Mouse (Mus musculus): ENCODE results near the gene Rmi2.
A peak's percentile ranks its signal among the peaks of the same experiment; 100 is the strongest.

The Rmi2 gene

DNA sequence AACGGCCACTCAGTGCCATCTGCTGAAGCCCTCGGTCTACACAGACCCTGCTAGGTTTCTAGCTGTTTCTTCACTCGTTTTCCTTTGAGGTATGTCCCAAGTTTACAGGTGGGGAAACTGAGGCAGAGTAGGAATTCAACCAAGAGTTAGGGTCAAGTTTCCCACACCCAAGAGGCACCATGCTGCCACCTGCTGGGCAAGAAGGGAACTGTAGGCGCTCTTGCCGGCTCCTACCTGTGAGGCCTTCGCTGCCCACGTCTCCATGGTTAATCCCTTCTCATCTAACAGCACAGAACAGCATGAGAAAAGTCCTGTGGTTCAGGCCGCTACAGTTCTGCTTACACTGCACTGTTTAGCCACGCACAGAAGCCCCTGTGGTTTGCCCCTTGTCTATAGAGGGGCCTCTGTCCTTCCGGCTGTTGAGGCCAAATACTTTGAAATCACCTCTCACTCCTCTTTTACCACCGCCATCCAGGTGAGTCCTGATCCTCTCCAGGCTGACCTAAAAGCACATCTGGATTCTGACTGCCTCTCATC, 33.1 kb downstream of the Rmi2 start:
- peak; percentile 60 for DNase-seq

DNA sequence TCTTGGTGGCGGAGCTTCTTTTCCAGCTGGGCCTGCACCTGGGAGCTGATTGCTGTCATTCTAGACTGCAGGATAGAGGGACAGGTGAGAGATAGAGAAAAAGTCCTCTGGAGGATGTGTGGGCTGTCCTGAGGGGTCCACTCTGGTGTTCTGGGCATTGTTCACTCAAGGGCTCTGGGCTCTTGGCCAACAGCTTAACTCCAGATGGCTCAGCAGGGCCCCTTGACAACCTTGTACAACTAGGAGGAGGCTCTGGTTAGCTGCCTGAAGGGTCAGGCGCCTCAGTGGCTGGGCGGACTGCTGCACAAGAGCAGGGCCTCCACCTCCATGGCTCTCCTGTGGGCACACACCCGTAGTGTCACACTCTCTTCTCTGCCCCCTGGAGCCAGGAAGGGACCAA, 36.1 kb downstream of the Rmi2 start:
- DNase-seq = no peak

GRCm38 (mm10) chr16:10872825-10873360, 38.0 kb downstream of the Rmi2 start:
- DNase-seq = no peak

GRCm38 (mm10) chr16:10873654-10874053, 38.8 kb downstream of the Rmi2 start:
- DNase-seq = peak; percentile 79

DNA sequence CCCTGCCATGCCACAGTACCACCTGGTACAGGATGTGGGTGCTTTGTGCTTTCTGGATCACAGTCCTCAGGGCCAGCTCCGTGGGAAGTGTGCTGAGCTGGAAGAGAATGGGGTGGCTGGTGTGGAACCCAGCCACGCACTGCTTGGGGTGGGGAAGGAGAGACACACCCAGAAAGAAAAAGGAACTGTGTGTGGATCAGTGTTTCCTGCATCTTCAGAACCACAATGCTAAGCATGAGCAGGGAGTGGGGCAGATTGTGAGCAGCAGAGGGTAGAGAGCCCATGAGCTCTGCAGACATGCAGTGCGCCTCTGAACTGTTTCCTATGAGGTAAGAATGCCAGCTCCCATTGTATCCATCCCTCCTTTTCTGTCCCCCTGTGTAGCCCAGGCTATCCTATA, 43.4 kb downstream of the Rmi2 start:
- DNase-seq = no peak

GRCm38 (mm10) chr16:10879467-10879866, 44.6 kb downstream of the Rmi2 start:
- peak; percentile 77 for DNase-seq

DNA sequence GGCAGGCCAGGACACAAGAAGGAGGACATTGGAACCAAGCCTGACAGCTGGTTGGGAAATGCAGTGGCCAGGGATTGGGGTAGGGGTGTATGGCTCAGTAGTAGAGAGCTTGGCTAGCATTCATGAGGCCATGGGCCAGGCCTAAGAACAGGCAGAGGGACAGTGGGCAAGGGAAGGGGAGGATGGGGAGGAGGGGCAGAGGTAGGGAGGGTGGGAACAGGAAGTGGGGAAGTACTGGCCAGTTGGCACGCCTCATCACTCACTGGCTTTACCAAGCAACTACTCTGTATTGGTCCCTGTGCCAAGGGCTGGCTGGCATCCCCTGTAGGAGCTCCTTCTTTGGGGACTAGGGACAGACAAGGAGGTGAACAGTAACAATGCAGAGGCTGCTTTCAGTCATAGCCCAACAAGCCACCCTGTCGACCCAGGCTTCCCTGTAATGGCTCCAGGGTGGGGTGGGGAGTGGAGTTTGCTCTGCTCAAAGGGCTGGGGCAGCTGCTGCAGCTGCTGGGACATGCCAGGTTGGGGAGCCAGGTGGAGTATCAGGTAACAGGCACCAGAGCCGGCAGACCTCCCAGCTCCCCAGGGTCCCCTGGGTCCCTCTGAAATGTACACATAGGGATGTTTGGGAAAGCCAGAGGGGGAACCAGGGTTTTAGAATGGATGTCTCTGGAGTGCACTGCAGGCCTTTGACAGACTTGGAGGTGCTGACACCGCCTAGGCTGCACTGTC, 46.5 kb downstream of the Rmi2 start:
- DNase-seq = no peak

DNA sequence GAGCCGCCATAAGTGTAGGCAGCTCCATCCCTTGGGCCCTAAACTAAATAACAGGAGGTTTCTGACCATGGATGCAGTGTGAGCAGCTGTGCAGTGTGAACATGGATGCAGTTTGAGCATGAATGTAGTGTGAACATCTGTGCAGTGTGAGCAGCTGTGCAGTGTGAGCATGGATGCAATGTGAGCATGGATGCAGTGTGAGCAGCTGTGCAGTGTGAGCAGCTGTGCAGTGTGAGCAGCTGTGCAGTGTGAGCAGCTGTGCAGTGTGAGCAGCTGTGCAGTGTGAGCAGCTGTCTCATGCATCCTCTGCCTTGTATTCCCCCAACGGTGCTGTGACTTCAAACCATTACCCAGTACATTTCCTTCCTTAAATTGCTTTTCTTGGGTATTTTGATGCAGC, 52.6 kb downstream of the Rmi2 start:
- DNase-seq = no peak

GRCm38 (mm10) chr16:10890363-10890762, 55.5 kb downstream of the Rmi2 start:
- no peak for DNase-seq

DNA sequence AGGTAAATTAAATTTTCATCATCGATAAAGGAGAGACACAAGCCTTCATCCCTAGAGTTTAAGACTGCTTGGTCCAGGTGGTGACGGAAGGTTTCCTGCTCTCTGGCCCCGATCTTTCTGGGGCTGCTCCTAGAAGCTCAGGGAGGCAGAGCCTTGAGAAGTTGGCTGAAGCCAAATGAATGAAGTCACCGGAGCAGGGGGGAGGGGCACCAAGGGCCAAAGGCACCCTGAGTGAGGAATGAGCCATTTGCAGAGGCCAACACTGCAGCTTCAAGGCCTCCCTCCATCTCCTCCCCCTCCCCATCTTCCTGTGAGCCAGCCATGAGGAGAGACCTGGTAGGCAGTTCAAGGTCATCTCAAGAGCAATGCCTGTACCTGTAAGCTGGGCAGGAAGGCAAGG, 58.3 kb downstream of the Rmi2 start:
- no peak for DNase-seq

GRCm38 (mm10) chr16:10895906-10896305, 61.0 kb downstream of the Rmi2 start:
- DNase-seq = no peak

DNA sequence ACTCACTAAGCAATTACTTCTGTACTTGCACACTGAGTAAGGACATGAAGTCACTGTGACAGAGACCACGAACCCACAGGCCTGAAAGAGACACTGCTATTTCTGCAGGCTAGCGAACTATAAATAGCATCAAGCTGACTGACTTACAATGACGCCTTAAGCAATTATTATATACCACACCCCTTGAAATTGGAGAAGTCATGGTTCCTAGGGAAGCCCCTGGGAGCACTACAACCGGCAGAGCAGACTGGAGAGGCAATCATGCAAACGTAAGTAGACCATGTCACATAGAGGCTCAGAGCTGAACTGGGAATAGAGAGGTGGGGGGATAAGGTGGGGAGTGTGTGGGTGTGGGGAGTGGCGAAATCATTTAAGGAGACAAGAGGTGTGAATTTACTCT, 62.5 kb downstream of the Rmi2 start:
- no peak for DNase-seq

GRCm38 (mm10) chr16:10900736-10901135, 65.9 kb downstream of the Rmi2 start:
- no peak for DNase-seq

GRCm38 (mm10) chr16:10901956-10902355, 67.1 kb downstream of the Rmi2 start:
- DNase-seq = no peak

- DNase-seq = no peak
Observed at GRCm38 (mm10) chr16:10902849-10903248, 68.0 kb downstream of the Rmi2 start.

GRCm38 (mm10) chr16:10905661-10906113, 70.8 kb downstream of the Rmi2 start:
- no peak for DNase-seq

- DNase-seq = no peak
Observed at GRCm38 (mm10) chr16:10910541-10910940, 75.7 kb downstream of the Rmi2 start.

DNA sequence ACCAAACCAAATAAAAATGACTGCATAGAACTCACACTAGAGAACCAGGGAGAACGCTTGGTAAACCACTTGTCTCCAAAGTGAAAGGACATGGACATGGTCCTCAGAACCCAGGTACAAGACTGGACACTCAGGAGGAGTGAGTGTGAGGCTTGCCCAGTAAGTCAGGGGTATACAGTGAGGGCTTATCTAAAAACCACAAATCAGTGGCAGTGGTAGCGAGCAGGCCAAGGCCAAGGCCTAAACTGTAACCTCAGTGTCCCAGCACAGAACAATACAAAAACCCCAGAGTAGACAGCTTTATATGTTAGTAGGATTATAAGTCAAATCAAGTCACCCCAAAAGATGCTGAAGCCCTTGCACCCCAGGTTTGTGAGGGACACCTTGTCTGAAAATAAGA, 76.2 kb downstream of the Rmi2 start:
- DNase-seq = no peak

DNA sequence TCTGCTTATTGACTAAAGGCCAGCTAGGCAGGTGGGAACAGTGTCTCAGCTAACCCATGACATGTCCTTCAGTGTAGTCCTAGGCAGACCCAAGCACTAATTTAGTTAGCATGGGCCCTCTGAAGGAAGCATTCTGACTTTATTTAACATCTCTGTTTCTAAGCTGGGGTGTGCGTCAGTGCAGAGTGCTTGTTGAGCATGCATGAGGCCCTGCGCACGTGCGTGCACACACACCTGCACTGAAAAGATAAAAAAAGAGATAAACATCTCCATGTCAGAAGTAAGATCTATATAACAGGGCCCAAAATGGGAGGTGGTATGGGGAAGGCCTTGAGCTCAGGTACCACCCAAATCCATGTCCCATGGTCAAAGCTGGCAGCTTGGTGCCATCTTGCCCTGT, 80.2 kb downstream of the Rmi2 start:
- DNase-seq = no peak

DNA sequence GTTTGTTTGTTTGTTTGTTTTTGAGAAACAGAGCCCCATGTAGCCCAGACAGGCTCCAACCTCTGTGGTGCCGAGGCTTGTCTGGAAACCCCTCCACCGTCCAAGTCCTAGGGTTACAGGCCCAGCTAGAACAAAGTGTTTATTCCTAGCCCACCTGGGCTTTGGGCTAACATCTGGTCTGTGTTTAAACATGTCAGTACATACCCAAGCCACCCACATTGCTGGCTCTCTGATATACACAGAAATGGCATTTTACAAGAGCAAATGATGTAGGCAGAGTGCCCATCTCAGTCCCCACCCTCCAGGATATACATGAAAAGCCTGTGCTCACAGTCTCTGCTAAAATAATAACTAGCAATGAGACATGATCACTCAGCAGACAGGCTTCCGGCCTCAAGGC, 81.4 kb downstream of the Rmi2 start:
- DNase-seq = no peak

DNA sequence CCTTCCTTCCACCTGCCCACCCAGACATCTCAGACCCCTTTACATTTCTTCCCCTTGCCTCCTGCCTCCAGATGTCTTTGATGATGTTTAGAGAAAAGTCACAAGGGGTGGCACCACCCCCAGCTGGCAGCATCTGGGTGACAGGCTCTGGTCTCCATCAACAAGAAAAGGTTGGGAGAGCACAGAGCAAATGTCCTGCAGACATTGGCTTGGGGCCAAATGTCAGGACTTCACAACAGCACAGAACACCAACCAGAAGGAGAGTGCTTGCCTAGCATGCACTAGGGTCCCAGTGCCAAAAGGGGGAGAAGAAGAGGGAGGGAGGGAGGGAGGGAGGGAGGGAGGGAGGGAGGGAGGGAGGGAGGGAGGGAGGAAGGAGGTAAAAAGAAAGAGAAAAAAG, 85.0 kb downstream of the Rmi2 start:
- DNase-seq = no peak

GRCm38 (mm10) chr16:10923561-10923960, 88.7 kb downstream of the Rmi2 start:
- no peak for DNase-seq

GRCm38 (mm10) chr16:10925591-10926180, 90.8 kb downstream of the Rmi2 start:
- DNase-seq = peak; percentile 18

DNA sequence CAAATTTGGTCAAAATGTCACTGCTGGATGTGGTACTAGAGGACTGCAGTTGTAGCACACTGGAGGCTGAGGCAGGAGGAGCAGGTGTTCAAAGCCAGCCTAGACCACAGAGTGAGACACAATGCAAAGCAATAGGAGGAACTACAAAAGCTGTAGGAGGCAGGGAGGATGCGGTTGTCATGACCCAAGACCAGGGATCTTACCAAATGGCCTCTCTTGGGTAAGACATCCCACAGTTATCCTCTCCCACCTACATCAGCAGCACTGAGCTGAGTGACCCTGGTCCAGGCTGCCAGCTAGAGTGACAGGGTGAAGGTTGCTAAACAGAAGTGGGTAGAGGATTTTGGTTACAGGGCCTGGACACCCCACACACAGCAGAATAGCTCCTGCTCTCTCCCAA, 92.2 kb downstream of the Rmi2 start:
- DNase-seq = no peak

Data from kidney, adult 9 months (tissue).